Mouse (Mus musculus): Measurements from ENCODE around the gene Gm42417. TPM values are rescaled to one million over a fixed set of nuclear protein-coding genes. Genes with fewer than 3 reads are reported as not detected.

Gene Gm42417
- total RNA-seq (2021), result 100 to 1,000 TPM; 193 to 229 TPM
- long read RNA-seq, experiment 1, result 0 reads
- long read RNA-seq, experiment 2, result 0 reads

- DNase-seq, result peak; percentile 73
Observed at GRCm38 (mm10) chr1:36539186-36539585, at the start of gene Gm42417. Gene Gm42417 (minus strand): TSS chr1:36539429.

GRCm38 (mm10) chr1:36587860-36588259, 48.6 kb upstream of the Gm42417 start:
- DNase-seq, result no peak

GRCm38 (mm10) chr1:36586288-36586687, 47.1 kb upstream of the Gm42417 start:
- no peak for DNase-seq

- no peak for DNase-seq
Observed at GRCm38 (mm10) chr1:36583408-36584116, 44.3 kb upstream of the Gm42417 start.

GRCm38 (mm10) chr1:36582211-36582610, 43.0 kb upstream of the Gm42417 start:
- DNase-seq, result no peak

- DNase-seq, result no peak
Observed at GRCm38 (mm10) chr1:36581260-36581659, 42.0 kb upstream of the Gm42417 start.

- DNase-seq, result peak; percentile 54
Observed at GRCm38 (mm10) chr1:36580384-36581207, 41.4 kb upstream of the Gm42417 start.

GRCm38 (mm10) chr1:36579974-36580383, 40.8 kb upstream of the Gm42417 start:
- peak; percentile 48 for DNase-seq

- no peak for DNase-seq
Observed at GRCm38 (mm10) chr1:36576991-36577675, 37.9 kb upstream of the Gm42417 start.

- DNase-seq, result no peak
Observed at GRCm38 (mm10) chr1:36575347-36575746, 36.1 kb upstream of the Gm42417 start.

GRCm38 (mm10) chr1:36574196-36574955, 35.1 kb upstream of the Gm42417 start:
- no peak for DNase-seq

- DNase-seq, result no peak
Observed at GRCm38 (mm10) chr1:36573524-36573923, 34.3 kb upstream of the Gm42417 start.

GRCm38 (mm10) chr1:36572709-36573108, 33.5 kb upstream of the Gm42417 start:
- no peak for DNase-seq

- no peak for DNase-seq
Observed at GRCm38 (mm10) chr1:36572140-36572700, 33.0 kb upstream of the Gm42417 start.

- DNase-seq, result peak; percentile 29
Observed at GRCm38 (mm10) chr1:36571627-36572026, 32.4 kb upstream of the Gm42417 start.

GRCm38 (mm10) chr1:36570320-36570719, 31.1 kb upstream of the Gm42417 start:
- no peak for DNase-seq

- no peak for DNase-seq
Observed at GRCm38 (mm10) chr1:36569694-36570276, 30.6 kb upstream of the Gm42417 start.

- no peak for DNase-seq
Observed at GRCm38 (mm10) chr1:36568776-36569175, 29.5 kb upstream of the Gm42417 start.

GRCm38 (mm10) chr1:36567818-36568603, 28.8 kb upstream of the Gm42417 start:
- no peak for DNase-seq

GRCm38 (mm10) chr1:36566425-36566824, 27.2 kb upstream of the Gm42417 start:
- DNase-seq, result no peak

Measured in gastrocnemius, postnatal 10 days (tissue).